In genomic region chr17:4910182-4910581, GRCm38 (mm10) we compare ENCODE assay signal across 18 mouse cellular contexts.
"Had no signal": no experiment of that assay in that cellular context is flagged by ENCODE, and none has a peak within 500 bp of the region (broad histone marks: within the 10 kb centered on the region; RNA-seq: fewer than 3 reads in every experiment).

No protein-coding gene starts in this region.

- H3K4me1 ChIP-seq: limb, embryonic 12.5 days; lung, embryonic 15.5 days had no signal

- H3K4me2 ChIP-seq: limb, embryonic 12.5 days; liver, embryonic 13.5 days; lung, embryonic 15.5 days; midbrain, embryonic 12.5 days; neural tube, embryonic 15.5 days; stomach, embryonic 15.5 days had no signal

- H3K9me3 ChIP-seq: limb, embryonic 12.5 days; liver, embryonic 13.5 days; lung, embryonic 15.5 days; megakaryocyte, embryonic 14.5 days; midbrain, embryonic 12.5 days; neural tube, embryonic 15.5 days; stomach, embryonic 15.5 days had no signal

- DNase-seq: kidney, postnatal 25 days; liver; liver, embryonic 13.5 days; liver, postnatal 0 days; lung, postnatal 14 days; right cerebral cortex, adult 18-20 months; right cerebral cortex, postnatal 25 days; spleen, adult 18-20 months; thymus, adult 2 months; thymus, postnatal 25 days had no signal

- H3K4me3 ChIP-seq: left cerebral cortex, adult 2 months; limb, embryonic 12.5 days; liver, embryonic 13.5 days; lung, embryonic 15.5 days; megakaryocyte, embryonic 14.5 days; midbrain, embryonic 12.5 days; neural tube, embryonic 15.5 days; stomach, embryonic 15.5 days had no signal

- H3K27me3 ChIP-seq: limb, embryonic 12.5 days; lung, embryonic 15.5 days; neural tube, embryonic 15.5 days; stomach, embryonic 15.5 days had no signal

- H3K9ac ChIP-seq: limb, embryonic 12.5 days; liver, embryonic 13.5 days; liver, postnatal 0 days; lung, embryonic 15.5 days; midbrain, embryonic 12.5 days; neural tube, embryonic 15.5 days; stomach, embryonic 15.5 days had no signal

- ATAC-seq: liver, postnatal 0 days had no signal

- H3K27ac ChIP-seq: left cerebral cortex, adult 2 months; limb, embryonic 12.5 days; liver, embryonic 13.5 days; lung, embryonic 15.5 days; macrophage; midbrain, embryonic 12.5 days; neural tube, embryonic 15.5 days; stomach, embryonic 15.5 days had no signal

- H3K36me3 ChIP-seq: limb, embryonic 12.5 days; liver, embryonic 13.5 days; lung, embryonic 15.5 days; midbrain, embryonic 12.5 days; neural tube, embryonic 15.5 days; stomach, embryonic 15.5 days had no signal
